Mouse (Mus musculus): ENCODE measurements around the gene Sox10. TPM values are rescaled to one million over a fixed set of nuclear protein-coding genes. Genes with fewer than 3 reads are reported as not detected.

Sox10 gene
- polyA plus RNA-seq, 1 experiment, result 1.6 TPM

DNA sequence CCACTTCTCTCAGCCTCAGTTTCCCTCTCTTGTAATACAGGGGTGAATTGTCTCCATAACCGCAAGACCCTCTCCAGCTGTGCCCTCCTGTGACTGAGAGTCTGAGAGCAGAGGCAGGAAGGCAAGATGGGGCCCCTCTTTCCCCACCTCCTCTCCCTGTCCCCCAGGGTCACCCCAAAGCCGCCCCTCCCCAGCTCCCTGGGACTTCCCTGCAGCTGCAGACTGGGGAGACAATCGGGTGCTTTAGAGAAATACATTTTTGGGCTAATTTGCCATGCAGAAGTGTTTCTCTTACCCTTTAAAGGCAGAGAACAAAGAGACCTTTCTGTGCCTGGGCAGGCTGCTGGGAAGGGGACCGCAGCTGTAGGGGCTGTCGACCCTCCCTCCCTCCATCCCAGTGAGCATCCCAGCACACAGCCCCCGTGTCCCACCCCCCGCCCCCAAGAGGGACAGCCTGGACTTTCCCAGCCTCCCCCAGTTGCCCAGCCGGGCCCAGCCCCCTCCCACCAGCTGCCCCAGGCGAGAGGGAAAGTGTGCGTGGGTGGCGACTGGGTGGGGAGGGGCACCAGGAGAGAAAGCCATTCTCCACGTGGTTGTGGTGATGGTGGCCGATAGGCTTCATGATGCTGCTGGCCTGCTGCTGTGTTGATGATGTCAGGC, 36.6 kb upstream of the Sox10 start:
- Histone ChIP-seq H3K27me3 (ENCODE audit: control insufficient read depth, insufficient read depth, low read length) (no peaks in the 10 kb centered on the region), H3K36me3 (ENCODE audit: control insufficient read depth, insufficient read depth, low read length) (no peaks in the 10 kb centered on the region), H3K27ac (ENCODE audit: control insufficient read depth, insufficient read depth, low read depth, low read length) (no peak overlapping the region), H3K4me1 (ENCODE audit: control insufficient read depth, insufficient read depth, low read length) (no peaks in the 10 kb centered on the region), H3K4me3 (ENCODE audit: control insufficient read depth, low read depth, low read length) (no peak overlapping the region)
- TF ChIP-seq CTCF (IDR thresholded peaks at IDR 0.05; ENCODE audit: control insufficient read depth, insufficient read depth, insufficient replicate concordance, low read depth, low read length), result no peak
- no peak for TF ChIP-seq POLR2A (IDR thresholded peaks at IDR 0.05; ENCODE audit: control insufficient read depth, low read depth, low read length)

DNA sequence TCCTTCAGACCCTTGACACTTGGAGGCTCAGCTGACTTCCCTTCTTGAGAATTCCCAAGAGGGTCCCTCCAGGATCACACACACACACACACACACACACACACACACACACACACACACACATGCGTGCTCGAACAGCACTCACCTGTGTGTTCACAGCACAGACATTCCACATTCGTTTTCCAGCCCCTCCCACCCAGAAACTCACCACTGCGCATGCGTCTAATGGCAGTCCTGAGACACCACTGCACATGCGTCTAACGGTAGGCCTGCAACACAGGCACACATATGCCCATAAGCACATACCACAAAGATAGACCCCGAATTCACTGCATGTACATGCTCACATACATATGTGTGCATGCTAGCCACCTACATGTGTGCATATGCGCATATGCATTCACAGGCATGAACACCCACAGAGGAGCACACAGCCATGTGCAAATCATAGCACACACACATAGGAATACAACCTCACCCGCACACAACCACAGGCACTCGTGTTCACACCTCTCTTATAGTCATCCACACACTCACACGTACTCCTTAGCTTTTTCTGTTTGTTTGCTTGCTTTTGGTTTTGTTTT, 34.4 kb upstream of the Sox10 start:
- no peaks in the 10 kb centered on the region for H3K36me3 ChIP-seq (ENCODE audit: control insufficient read depth, insufficient read depth, low read length)
- no peak overlapping the region for H3K4me3 ChIP-seq (ENCODE audit: control insufficient read depth, low read depth, low read length)
- no peak overlapping the region for H3K27ac ChIP-seq (ENCODE audit: control insufficient read depth, insufficient read depth, low read depth, low read length)
- no peak for TF ChIP-seq POLR2A (IDR thresholded peaks at IDR 0.05; ENCODE audit: control insufficient read depth, low read depth, low read length)
- TF ChIP-seq CTCF (IDR thresholded peaks at IDR 0.05; ENCODE audit: control insufficient read depth, insufficient read depth, insufficient replicate concordance, low read depth, low read length), result no peak
- no peaks in the 10 kb centered on the region for H3K27me3 ChIP-seq (ENCODE audit: control insufficient read depth, insufficient read depth, low read length)
- no peaks in the 10 kb centered on the region for H3K4me1 ChIP-seq (ENCODE audit: control insufficient read depth, insufficient read depth, low read length)

DNA sequence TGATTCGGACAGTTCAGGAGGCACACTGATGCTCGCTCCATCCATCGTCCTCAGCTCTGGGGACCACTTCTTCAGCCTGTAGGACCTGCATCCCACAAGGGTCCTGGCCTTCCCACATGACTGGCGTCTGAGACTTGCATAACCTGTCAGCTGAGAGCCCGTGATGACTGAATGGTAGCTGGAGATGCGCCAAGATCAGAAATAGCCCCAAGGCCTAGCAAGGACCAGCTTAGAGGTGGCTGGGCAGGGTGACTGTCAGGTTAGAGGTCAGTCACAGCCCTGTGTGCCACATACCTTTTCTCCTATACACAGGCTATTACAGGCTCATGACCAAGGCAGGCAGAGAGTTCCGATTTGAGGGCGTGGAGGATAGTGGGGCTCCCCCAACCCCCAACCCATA, 30.5 kb upstream of the Sox10 start:
- TF ChIP-seq POLR2A (IDR thresholded peaks at IDR 0.05; ENCODE audit: control insufficient read depth, low read depth, low read length) (no peak), CTCF (IDR thresholded peaks at IDR 0.05; ENCODE audit: control insufficient read depth, insufficient read depth, insufficient replicate concordance, low read depth, low read length) (no peak)

DNA sequence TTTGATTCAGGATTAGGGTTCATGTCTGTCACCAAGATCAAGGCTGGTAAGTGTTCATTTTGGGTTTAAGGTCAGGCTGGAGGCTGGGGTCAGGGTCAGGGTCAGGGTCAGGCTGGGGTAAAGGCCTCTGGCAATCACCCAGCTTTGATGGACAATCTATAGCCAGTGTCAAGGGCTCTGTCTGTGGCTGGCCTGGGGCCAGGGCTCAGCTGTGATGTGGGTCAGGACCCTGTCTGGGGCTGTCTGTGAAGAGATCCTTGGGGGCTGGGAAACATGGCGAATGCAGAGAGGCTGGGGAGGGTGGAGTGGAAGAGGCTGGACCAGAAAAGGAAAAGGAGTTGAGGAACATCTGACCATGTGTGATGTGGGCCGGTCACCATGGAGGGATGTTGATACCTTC, 29.9 kb upstream of the Sox10 start:
- no peaks in the 10 kb centered on the region; the same call in 1 of the 2 replicates for H3K4me1 ChIP-seq (ENCODE audit: control insufficient read depth, insufficient read depth, low read length)
- H3K27me3 ChIP-seq (ENCODE audit: control insufficient read depth, insufficient read depth, low read length), result no peaks in the 10 kb centered on the region
- no peak overlapping the region for H3K27ac ChIP-seq (ENCODE audit: control insufficient read depth, insufficient read depth, low read depth, low read length)
- no peak overlapping the region for H3K4me3 ChIP-seq (ENCODE audit: control insufficient read depth, low read depth, low read length)
- TF ChIP-seq POLR2A (IDR thresholded peaks at IDR 0.05; ENCODE audit: control insufficient read depth, low read depth, low read length) (no peak), CTCF (IDR thresholded peaks at IDR 0.05; ENCODE audit: control insufficient read depth, insufficient read depth, insufficient replicate concordance, low read depth, low read length) (no peak)
- no peaks in the 10 kb centered on the region for H3K36me3 ChIP-seq (ENCODE audit: control insufficient read depth, insufficient read depth, low read length)

More for the DNA sequence above, 30.5 kb upstream of the Sox10 start:
- no peaks in the 10 kb centered on the region for H3K36me3 ChIP-seq (ENCODE audit: control insufficient read depth, insufficient read depth, low read length)
- H3K27ac ChIP-seq (ENCODE audit: control insufficient read depth, insufficient read depth, low read depth, low read length), result no peak overlapping the region
- no peaks in the 10 kb centered on the region; the same call in 1 of the 2 replicates for H3K4me1 ChIP-seq (ENCODE audit: control insufficient read depth, insufficient read depth, low read length)
- no peaks in the 10 kb centered on the region for H3K27me3 ChIP-seq (ENCODE audit: control insufficient read depth, insufficient read depth, low read length)
- no peak overlapping the region for H3K4me3 ChIP-seq (ENCODE audit: control insufficient read depth, low read depth, low read length)

DNA sequence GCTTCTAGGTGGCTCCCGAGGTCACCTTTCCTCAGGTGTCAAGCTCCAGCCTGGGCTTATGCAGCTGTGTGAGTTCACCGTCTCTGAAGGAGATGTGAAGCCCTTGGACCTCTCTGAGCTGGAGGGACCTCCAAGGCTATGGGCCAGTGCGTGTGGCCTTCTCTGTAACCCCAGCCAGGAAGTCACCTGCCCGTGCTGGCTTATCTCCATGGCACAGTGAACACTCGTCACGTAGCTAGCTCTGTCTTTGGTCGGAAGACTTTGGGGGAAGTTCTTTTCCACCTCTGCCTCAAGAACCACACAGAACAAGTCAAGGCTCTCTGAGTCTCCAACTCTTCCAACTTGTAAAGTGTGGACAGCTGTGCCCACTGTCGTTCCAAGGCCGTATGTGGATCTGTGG, 29.0 kb upstream of the Sox10 start:
- Histone ChIP-seq H3K4me3 (ENCODE audit: control insufficient read depth, low read depth, low read length) (no peak overlapping the region), H3K27me3 (ENCODE audit: control insufficient read depth, insufficient read depth, low read length) (no peaks in the 10 kb centered on the region), H3K4me1 (ENCODE audit: control insufficient read depth, insufficient read depth, low read length) (no peaks in the 10 kb centered on the region; the same call in 1 of the 2 replicates), H3K36me3 (ENCODE audit: control insufficient read depth, insufficient read depth, low read length) (no peaks in the 10 kb centered on the region), H3K27ac (ENCODE audit: control insufficient read depth, insufficient read depth, low read depth, low read length) (no peak overlapping the region)
- TF ChIP-seq CTCF (IDR thresholded peaks at IDR 0.05; ENCODE audit: control insufficient read depth, insufficient read depth, insufficient replicate concordance, low read depth, low read length) (no peak), POLR2A (IDR thresholded peaks at IDR 0.05; ENCODE audit: control insufficient read depth, low read depth, low read length) (no peak)

DNA sequence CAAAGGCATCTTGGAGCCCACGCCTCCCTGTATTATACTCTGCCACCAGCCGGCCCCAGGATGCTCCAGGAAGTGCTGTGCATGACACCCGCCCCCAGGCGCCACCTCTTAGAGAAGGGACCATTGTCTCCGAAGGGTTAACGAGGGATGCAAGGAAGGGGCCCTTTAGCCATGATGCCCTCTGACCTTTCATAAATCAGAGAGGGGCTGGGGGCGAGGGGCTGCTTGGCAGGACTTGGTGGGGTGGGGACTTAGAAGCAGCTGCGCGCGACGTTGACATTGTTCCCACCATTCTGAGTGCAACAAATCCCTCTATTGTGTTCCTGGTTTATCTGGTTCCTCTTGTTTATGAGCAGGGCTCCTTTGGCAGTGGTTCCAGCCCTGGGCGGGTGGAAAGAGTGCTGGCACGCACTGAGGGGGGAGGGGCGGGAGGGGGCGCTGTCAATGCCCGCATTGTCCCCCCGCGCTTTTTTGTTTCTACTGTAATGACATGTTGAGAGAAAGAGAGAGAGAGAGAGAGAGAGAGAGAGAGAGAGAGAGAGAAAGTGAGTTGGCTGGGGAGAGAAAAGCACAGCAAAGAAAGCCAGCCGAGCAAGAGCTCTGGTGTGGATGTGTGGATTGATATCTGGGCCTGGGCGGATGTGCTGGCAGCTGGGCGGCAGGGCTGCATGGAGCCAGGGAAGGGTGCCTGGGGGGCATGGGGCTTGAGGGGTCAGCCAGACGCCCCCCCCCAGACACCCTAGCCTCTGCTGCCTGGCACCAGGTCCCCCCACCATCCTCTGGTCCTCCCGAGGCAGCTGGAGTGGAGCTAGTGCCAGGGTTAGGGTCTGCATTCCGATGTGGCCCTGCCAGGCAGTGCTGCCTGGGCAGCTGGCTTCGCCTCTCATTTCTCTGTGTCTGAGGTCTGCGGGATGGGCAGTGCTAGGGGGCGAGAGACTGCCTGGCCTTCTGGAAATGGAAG, 28.1 kb upstream of the Sox10 start:
- TF ChIP-seq POLR2A (IDR thresholded peaks at IDR 0.05; ENCODE audit: control insufficient read depth, low read depth, low read length) (no peak), CTCF (IDR thresholded peaks at IDR 0.05; ENCODE audit: control insufficient read depth, insufficient read depth, insufficient replicate concordance, low read depth, low read length) (no peak)
- Histone ChIP-seq H3K36me3 (ENCODE audit: control insufficient read depth, insufficient read depth, low read length) (no peaks in the 10 kb centered on the region), H3K27me3 (ENCODE audit: control insufficient read depth, insufficient read depth, low read length) (no peaks in the 10 kb centered on the region), H3K27ac (ENCODE audit: control insufficient read depth, insufficient read depth, low read depth, low read length) (no peak overlapping the region), H3K4me1 (ENCODE audit: control insufficient read depth, insufficient read depth, low read length) (no peaks in the 10 kb centered on the region; the same call in 1 of the 2 replicates), H3K4me3 (ENCODE audit: control insufficient read depth, low read depth, low read length) (no peak overlapping the region)

DNA sequence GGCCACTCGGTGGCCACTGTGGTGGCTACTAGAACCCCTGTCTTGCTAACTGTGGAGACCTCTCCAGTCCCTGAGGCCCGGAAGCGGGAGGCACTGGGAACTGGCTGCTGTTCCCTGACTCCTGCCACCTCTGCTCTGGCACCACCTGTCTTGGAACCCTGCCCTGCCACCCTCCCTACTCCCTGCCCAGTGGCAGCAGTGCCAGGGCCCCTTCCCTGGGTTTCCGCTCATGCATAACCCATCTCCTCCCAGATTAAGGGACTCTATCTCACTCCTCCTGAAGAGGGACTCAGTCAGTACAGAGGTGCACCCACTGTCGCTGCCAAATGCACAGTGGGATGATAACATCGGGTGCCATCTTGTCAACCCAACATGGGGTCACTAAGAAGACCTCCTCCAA, 27.4 kb upstream of the Sox10 start:
- H3K27ac ChIP-seq (ENCODE audit: control insufficient read depth, insufficient read depth, low read depth, low read length), result no peak overlapping the region
- H3K4me3 ChIP-seq (ENCODE audit: control insufficient read depth, low read depth, low read length), result no peak overlapping the region
- H3K27me3 ChIP-seq (ENCODE audit: control insufficient read depth, insufficient read depth, low read length), result no peaks in the 10 kb centered on the region
- no peaks in the 10 kb centered on the region for H3K36me3 ChIP-seq (ENCODE audit: control insufficient read depth, insufficient read depth, low read length)
- no peaks in the 10 kb centered on the region; the same call in 1 of the 2 replicates for H3K4me1 ChIP-seq (ENCODE audit: control insufficient read depth, insufficient read depth, low read length)
- TF ChIP-seq POLR2A (IDR thresholded peaks at IDR 0.05; ENCODE audit: control insufficient read depth, low read depth, low read length), result no peak
